Mouse (Mus musculus): ENCODE measurements at regions not wholly inside any gene's neighbourhood (a gene's known extent, or its start where the extent isn't known, plus 50 kb on each side); places are given as distances from the start of the nearest gene placed in this dataset.

DNA sequence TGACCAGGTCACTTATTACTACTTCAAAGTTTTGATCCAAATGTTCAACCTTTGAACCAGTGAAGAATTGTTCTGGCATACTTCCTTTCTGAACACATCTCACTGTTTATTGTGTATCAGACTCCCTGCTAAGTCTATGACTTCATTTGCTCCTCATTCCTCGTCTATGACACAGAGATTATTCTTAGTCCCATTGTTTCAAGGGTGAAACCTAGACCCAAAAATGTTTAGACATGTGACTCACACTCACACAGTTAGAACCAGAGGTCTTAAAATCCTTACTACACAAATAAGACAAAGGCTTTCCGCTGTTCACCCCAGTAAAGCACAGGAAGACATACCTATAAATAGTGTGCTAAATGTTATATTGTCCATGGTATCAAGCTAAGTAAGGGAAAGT is 829.0 kb upstream of the Car8 start:
- H3K36me3 ChIP-seq (replicated peaks): no peaks in the 10 kb centered on the region
- no peak for ATAC-seq (ENCODE audit: extremely low read depth, insufficient number of reproducible peaks, low FRiP score, poor library complexity, severe bottlenecking)
- no peaks in the 10 kb centered on the region for H3K27me3 ChIP-seq (ENCODE audit: insufficient read depth, low read length)
- no peaks in the 10 kb centered on the region for H3K4me1 ChIP-seq (ENCODE audit: insufficient read depth, low read depth, low read length)
- H3K9me3 ChIP-seq (replicated peaks): no peaks in the 10 kb centered on the region
- TF ChIP-seq GATA1 (IDR thresholded peaks at IDR 0.05; ENCODE audit: borderline replicate concordance, low read length): no peak
- TF ChIP-seq GATA2 (IDR thresholded peaks at IDR 0.05; ENCODE audit: borderline replicate concordance, low read depth, low read length): no peak
- no peak for TF ChIP-seq POLR2AphosphoS5 (IDR thresholded peaks at IDR 0.05; ENCODE audit: insufficient replicate concordance, low read depth, low read length)
- TF ChIP-seq TAL1 (conservative IDR thresholded peaks at IDR 0.05; ENCODE audit: low read depth, low read length): no peak
- TF ChIP-seq CTCF (IDR thresholded peaks at IDR 0.05; ENCODE audit: low read depth, low read length): no peak
- no peak for DNase-seq (ENCODE audit: low spot score)
- no peak overlapping the region for H3K4me3 ChIP-seq (ENCODE audit: low read depth, low read length)

GRCm38 (mm10) chr4:9065981-9066815 is 827.4 kb upstream of the Car8 start:
- TF ChIP-seq TAL1 (conservative IDR thresholded peaks at IDR 0.05; ENCODE audit: low read depth, low read length) (no peak), POLR2AphosphoS5 (IDR thresholded peaks at IDR 0.05; ENCODE audit: insufficient replicate concordance, low read depth, low read length) (no peak), GATA2 (IDR thresholded peaks at IDR 0.05; ENCODE audit: borderline replicate concordance, low read depth, low read length) (no peak), CTCF (IDR thresholded peaks at IDR 0.05; ENCODE audit: low read depth, low read length) (no peak), GATA1 (IDR thresholded peaks at IDR 0.05; ENCODE audit: borderline replicate concordance, low read length) (no peak)
- H3K9me3 ChIP-seq (replicated peaks): no peaks in the 10 kb centered on the region
- H3K27me3 ChIP-seq (ENCODE audit: insufficient read depth, low read length): no peaks in the 10 kb centered on the region; the same call in 1 of the 2 replicates
- H3K4me1 ChIP-seq (ENCODE audit: insufficient read depth, low read depth, low read length): no peaks in the 10 kb centered on the region
- H3K4me3 ChIP-seq (ENCODE audit: low read depth, low read length): no peak overlapping the region
- DNase-seq (ENCODE audit: low spot score) (no peak), ATAC-seq (ENCODE audit: extremely low read depth, insufficient number of reproducible peaks, low FRiP score, poor library complexity, severe bottlenecking) (no peak)
- H3K36me3 ChIP-seq (replicated peaks): no peaks in the 10 kb centered on the region

- ATAC-seq (ENCODE audit: extremely low read depth, insufficient number of reproducible peaks, low FRiP score, poor library complexity, severe bottlenecking) (no peak), DNase-seq (ENCODE audit: low spot score) (no peak)
- no peak overlapping the region for H3K4me3 ChIP-seq (ENCODE audit: low read depth, low read length)
- no peaks in the 10 kb centered on the region; the same call in 1 of the 2 replicates for H3K27me3 ChIP-seq (ENCODE audit: insufficient read depth, low read length)
- TF ChIP-seq CTCF (IDR thresholded peaks at IDR 0.05; ENCODE audit: low read depth, low read length) (no peak), GATA1 (IDR thresholded peaks at IDR 0.05; ENCODE audit: borderline replicate concordance, low read length) (no peak), GATA2 (IDR thresholded peaks at IDR 0.05; ENCODE audit: borderline replicate concordance, low read depth, low read length) (no peak), TAL1 (conservative IDR thresholded peaks at IDR 0.05; ENCODE audit: low read depth, low read length) (no peak), POLR2AphosphoS5 (IDR thresholded peaks at IDR 0.05; ENCODE audit: insufficient replicate concordance, low read depth, low read length) (no peak)
- no peaks in the 10 kb centered on the region for H3K9me3 ChIP-seq (replicated peaks)
- no peaks in the 10 kb centered on the region for H3K36me3 ChIP-seq (replicated peaks)
- no peaks in the 10 kb centered on the region for H3K4me1 ChIP-seq (ENCODE audit: insufficient read depth, low read depth, low read length)
These were observed 823.1 kb upstream of the Car8 start for GRCm38 (mm10) chr4:9061941-9062340.

DNA sequence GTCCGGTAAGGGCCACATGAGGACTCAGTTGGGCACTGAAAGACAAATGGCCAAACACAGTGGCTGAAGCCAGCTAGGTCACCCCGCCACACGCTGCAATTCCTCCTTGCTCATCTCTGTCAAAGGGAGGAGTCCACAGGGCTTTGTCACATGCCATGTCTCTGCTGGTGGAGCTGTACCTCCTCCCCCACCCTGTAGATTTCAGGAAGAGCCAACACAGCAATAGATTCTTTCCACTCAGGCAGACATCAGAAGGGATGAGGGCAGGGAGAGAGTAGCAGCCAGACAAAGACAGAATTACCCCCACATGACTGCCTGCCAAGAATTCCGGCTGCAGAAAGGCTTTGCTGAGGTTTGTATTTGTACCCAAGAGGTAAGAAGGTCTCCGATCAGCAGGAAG is 821.4 kb upstream of the Car8 start:
- no peak for ATAC-seq (ENCODE audit: extremely low read depth, insufficient number of reproducible peaks, low FRiP score, poor library complexity, severe bottlenecking)

GRCm38 (mm10) chr4:9057676-9058075 is 818.8 kb upstream of the Car8 start:
- Histone ChIP-seq H3K27me3 (ENCODE audit: insufficient read depth, low read length) (peaks cover 6% of the 10 kb centered on the region; the same call in 1 of the 2 replicates), H3K4me3 (ENCODE audit: low read depth, low read length) (no peak overlapping the region), H3K36me3 (replicated peaks) (no peaks in the 10 kb centered on the region), H3K9me3 (replicated peaks) (no peaks in the 10 kb centered on the region), H3K4me1 (ENCODE audit: insufficient read depth, low read depth, low read length) (no peaks in the 10 kb centered on the region)
- TF ChIP-seq POLR2AphosphoS5 (IDR thresholded peaks at IDR 0.05; ENCODE audit: insufficient replicate concordance, low read depth, low read length) (no peak), TAL1 (conservative IDR thresholded peaks at IDR 0.05; ENCODE audit: low read depth, low read length) (no peak), GATA2 (IDR thresholded peaks at IDR 0.05; ENCODE audit: borderline replicate concordance, low read depth, low read length) (no peak), CTCF (IDR thresholded peaks at IDR 0.05; ENCODE audit: low read depth, low read length) (no peak), GATA1 (IDR thresholded peaks at IDR 0.05; ENCODE audit: borderline replicate concordance, low read length) (no peak)
- ATAC-seq (ENCODE audit: extremely low read depth, insufficient number of reproducible peaks, low FRiP score, poor library complexity, severe bottlenecking) (no peak), DNase-seq (ENCODE audit: low spot score) (no peak)

More for the DNA sequence above, 821.4 kb upstream of the Car8 start:
- H3K9me3 ChIP-seq (replicated peaks): no peaks in the 10 kb centered on the region
- peaks cover 6% of the 10 kb centered on the region; the same call in 1 of the 2 replicates for H3K27me3 ChIP-seq (ENCODE audit: insufficient read depth, low read length)
- H3K4me3 ChIP-seq (ENCODE audit: low read depth, low read length): no peak overlapping the region
- H3K4me1 ChIP-seq (ENCODE audit: insufficient read depth, low read depth, low read length): no peaks in the 10 kb centered on the region
- no peak for DNase-seq (ENCODE audit: low spot score)
- TF ChIP-seq GATA2 (IDR thresholded peaks at IDR 0.05; ENCODE audit: borderline replicate concordance, low read depth, low read length) (no peak), POLR2AphosphoS5 (IDR thresholded peaks at IDR 0.05; ENCODE audit: insufficient replicate concordance, low read depth, low read length) (no peak), TAL1 (conservative IDR thresholded peaks at IDR 0.05; ENCODE audit: low read depth, low read length) (no peak), CTCF (IDR thresholded peaks at IDR 0.05; ENCODE audit: low read depth, low read length) (no peak), GATA1 (IDR thresholded peaks at IDR 0.05; ENCODE audit: borderline replicate concordance, low read length) (no peak)
- H3K36me3 ChIP-seq (replicated peaks): no peaks in the 10 kb centered on the region

DNA sequence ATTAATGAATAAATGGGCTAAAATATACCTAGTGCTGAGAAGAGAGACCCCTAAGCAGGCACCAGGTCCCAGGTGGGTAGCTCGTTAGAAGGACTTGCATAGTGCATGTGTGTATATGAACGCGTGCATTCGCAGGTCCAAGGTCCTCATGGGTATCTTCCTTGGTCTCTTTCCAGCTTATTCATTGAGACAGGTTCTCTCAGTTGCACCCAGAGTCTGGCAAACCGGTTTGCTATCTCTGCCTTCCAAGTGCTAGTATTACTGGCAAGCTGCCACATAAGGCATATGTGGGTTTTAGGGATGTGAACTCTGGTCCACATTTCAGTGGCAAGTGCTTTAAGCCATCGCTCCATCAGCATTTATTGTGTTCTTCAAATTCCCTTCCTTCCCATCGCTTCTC is 818.3 kb upstream of the Car8 start:
- no peak for DNase-seq (ENCODE audit: low spot score)
- ATAC-seq (ENCODE audit: extremely low read depth, insufficient number of reproducible peaks, low FRiP score, poor library complexity, severe bottlenecking): no peak
- no peak for TF ChIP-seq TAL1 (conservative IDR thresholded peaks at IDR 0.05; ENCODE audit: low read depth, low read length)
- TF ChIP-seq CTCF (IDR thresholded peaks at IDR 0.05; ENCODE audit: low read depth, low read length): no peak
- TF ChIP-seq GATA1 (IDR thresholded peaks at IDR 0.05; ENCODE audit: borderline replicate concordance, low read length): no peak
- no peak for TF ChIP-seq POLR2AphosphoS5 (IDR thresholded peaks at IDR 0.05; ENCODE audit: insufficient replicate concordance, low read depth, low read length)
- TF ChIP-seq GATA2 (IDR thresholded peaks at IDR 0.05; ENCODE audit: borderline replicate concordance, low read depth, low read length): no peak
- no peaks in the 10 kb centered on the region for H3K4me1 ChIP-seq (ENCODE audit: insufficient read depth, low read depth, low read length)
- H3K4me3 ChIP-seq (ENCODE audit: low read depth, low read length): no peak overlapping the region
- H3K27me3 ChIP-seq (ENCODE audit: insufficient read depth, low read length): peaks cover 6% of the 10 kb centered on the region; the same call in 1 of the 2 replicates
- H3K9me3 ChIP-seq (replicated peaks): no peaks in the 10 kb centered on the region
- H3K36me3 ChIP-seq (replicated peaks): no peaks in the 10 kb centered on the region
